ENCODE assay signal across 20 mouse cellular contexts in genomic region chr16:37027581-37027980, GRCm38 (mm10). TPM values are rescaled to one million over a fixed set of nuclear protein-coding genes. Genes with fewer than 3 reads are reported as not detected.
"Had no signal": no experiment of that assay in that cellular context is flagged by ENCODE, and none has a peak within 500 bp of the region (broad histone marks: within the 10 kb centered on the region; RNA-seq: fewer than 3 reads in every experiment).

No protein-coding gene starts in this region.

- H3K4me3 ChIP-seq: midbrain, embryonic 10.5 days; midbrain, embryonic 12.5 days; myocyte; neural tube, embryonic 13.5 days; neural tube, embryonic 15.5 days had no signal

- H3K27ac ChIP-seq: midbrain, embryonic 10.5 days; midbrain, embryonic 12.5 days; neural tube, embryonic 13.5 days; neural tube, embryonic 15.5 days had no signal

- H3K27me3 ChIP-seq: midbrain, embryonic 12.5 days; neural tube, embryonic 13.5 days; neural tube, embryonic 15.5 days had no signal

- H3K4me2 ChIP-seq: lung, embryonic 14.5 days; midbrain, embryonic 12.5 days; neural tube, embryonic 13.5 days; neural tube, embryonic 15.5 days had no signal

- H3K9ac ChIP-seq: lung, embryonic 14.5 days; midbrain, embryonic 12.5 days; neural tube, embryonic 13.5 days; neural tube, embryonic 15.5 days had no signal

- H3K9me3 ChIP-seq: midbrain, embryonic 10.5 days; midbrain, embryonic 12.5 days; neural tube, embryonic 13.5 days; neural tube, embryonic 15.5 days had no signal

- DNase-seq: lung, embryonic 14.5 days; lung, postnatal 10 days; lung, postnatal 4 days; midbrain, embryonic 14.5 days; retina, postnatal 1 day; right cerebral cortex, adult 18-20 months; right cerebral cortex, postnatal 25 days; right cerebral cortex, postnatal 4 days; spleen, adult 18-20 months; thymus, adult 18-20 months; thymus, postnatal 14 days; thymus, postnatal 36 days had no signal

- H3K36me3 ChIP-seq: neural tube, embryonic 13.5 days; neural tube, embryonic 15.5 days had no signal

- H3K4me1 ChIP-seq: midbrain, embryonic 10.5 days; midbrain, embryonic 12.5 days; neural tube, embryonic 13.5 days; neural tube, embryonic 15.5 days had no signal

- ATAC-seq: midbrain, embryonic 16.5 days had no signal

RNA-seq across cellular contexts. Expression of gene Fbxo40, which starts 37.3 kb away (rescaled TPM):
- polyA plus RNA-seq: lung, embryonic 14.5 days; midbrain, embryonic 12.5 days; midbrain, embryonic 14.5 days; small intestine, adult 2 months; stomach, embryonic 14.5 days had no signal
